In genomic region chr1:175579598-175580235, GRCm38 (mm10) we compare ENCODE assay signal across 14 mouse cellular contexts. TPM values are rescaled to one million over a fixed set of nuclear protein-coding genes. Genes with fewer than 3 reads are reported as not detected.
A peak's percentile ranks its signal among the peaks of the same experiment; 100 is the strongest.
DNase-seq lines count a peak whose midpoint lies in the region; ATAC-seq lines count a peak whose summit lies in the region.
"Had no signal": no experiment of that assay in that cellular context is flagged by ENCODE, and none has a peak within 500 bp of the region (broad histone marks: within the 10 kb centered on the region; RNA-seq: fewer than 3 reads in every experiment).

No protein-coding gene starts in this region.

- H3K4me2 ChIP-seq in forebrain, embryonic 15.5 days (replicated peaks): no peak overlapping the region
- no peak overlapping the region for H3K4me2 ChIP-seq in forebrain, embryonic 11.5 days (ENCODE audit: low read depth, low read length, severe bottlenecking)
- H3K4me2 ChIP-seq in kidney, embryonic 16.5 days (replicated peaks; ENCODE audit: low read depth, low read length): no peak overlapping the region
- H3K4me2 ChIP-seq: liver, embryonic 12.5 days had no signal

- WGBS in forebrain, embryonic 15.5 days: 72% methylated on average over 9 of the region's 9 CpGs
- WGBS in forebrain, embryonic 11.5 days: 88% methylated on average over 9 of the region's 9 CpGs
- 86% methylated on average over 9 of the region's 9 CpGs for WGBS in kidney, embryonic 16.5 days

- H3K4me3 ChIP-seq in forebrain, embryonic 15.5 days: no peak overlapping the region
- no peak overlapping the region for H3K4me3 ChIP-seq in forebrain, embryonic 11.5 days (ENCODE audit: low read depth, low read length)
- H3K4me3 ChIP-seq in kidney, embryonic 16.5 days (ENCODE audit: low read length): no peak overlapping the region
- H3K4me3 ChIP-seq: heart, adult 2 months; liver, embryonic 12.5 days had no signal

- H3K27ac ChIP-seq in forebrain, embryonic 15.5 days (replicated peaks): no peak overlapping the region
- no peak overlapping the region for H3K27ac ChIP-seq in forebrain, embryonic 11.5 days (ENCODE audit: low read depth, low read length)
- no peak overlapping the region for H3K27ac ChIP-seq in kidney, embryonic 16.5 days (ENCODE audit: low read length)
- H3K27ac ChIP-seq: heart, adult 2 months; liver, embryonic 12.5 days had no signal

- peak; percentile 41 for ATAC-seq in forebrain, embryonic 15.5 days (replicated peaks)
- no peak for ATAC-seq in forebrain, embryonic 11.5 days (replicated peaks; ENCODE audit: low FRiP score)
- no peak for ATAC-seq in kidney, embryonic 16.5 days (ENCODE audit: low FRiP score, low TSS enrichment)
- ATAC-seq: intestine, embryonic 16.5 days; liver, embryonic 12.5 days; midbrain, embryonic 16.5 days had no signal

- H3K36me3 ChIP-seq in forebrain, embryonic 15.5 days: no peaks in the 10 kb centered on the region
- no peaks in the 10 kb centered on the region for H3K36me3 ChIP-seq in forebrain, embryonic 11.5 days (ENCODE audit: control insufficient read depth, insufficient read depth, low read length)
- H3K36me3 ChIP-seq in kidney, embryonic 16.5 days (ENCODE audit: insufficient read depth, low read length): no peaks in the 10 kb centered on the region
- H3K36me3 ChIP-seq: liver, embryonic 12.5 days had no signal

- DNase-seq in forebrain, embryonic 11.5 days (ENCODE audit: low spot score): no peak
- peak; percentile 51 for DNase-seq in right cerebral cortex, adult 18-20 months
- no peak for DNase-seq in right cerebral cortex, postnatal 10 days (ENCODE audit: low spot score in 2 of 2)
- DNase-seq in layer of hippocampus, adult 8-10 months (ENCODE audit: low spot score in 2 of 2): peak; percentile 35 to 48
- DNase-seq in telencephalon, adult 2 months (ENCODE audit: low read depth, low spot score): peak; percentile 48
- DNase-seq in thymus, postnatal 0 days (ENCODE audit: low spot score): no peak
- DNase-seq: embryo, embryonic 11 days; heart, adult 2 months; thymus, adult 18-20 months had no signal

- H3K27me3 ChIP-seq in forebrain, embryonic 15.5 days: no peaks in the 10 kb centered on the region
- H3K27me3 ChIP-seq in forebrain, embryonic 11.5 days (ENCODE audit: control insufficient read depth, insufficient read depth, low read length): no peaks in the 10 kb centered on the region
- no peaks in the 10 kb centered on the region for H3K27me3 ChIP-seq in kidney, embryonic 16.5 days (ENCODE audit: insufficient read depth, low read length)
- H3K27me3 ChIP-seq: liver, embryonic 12.5 days had no signal

- H3K4me1 ChIP-seq in forebrain, embryonic 15.5 days: no peaks in the 10 kb centered on the region
- H3K4me1 ChIP-seq in forebrain, embryonic 11.5 days (replicated peaks; ENCODE audit: control insufficient read depth, insufficient read depth, low read length): no peaks in the 10 kb centered on the region
- H3K4me1 ChIP-seq in kidney, embryonic 16.5 days (ENCODE audit: insufficient read depth, low read length): no peaks in the 10 kb centered on the region
- H3K4me1 ChIP-seq: liver, embryonic 12.5 days had no signal

- H3K9me3 ChIP-seq in forebrain, embryonic 15.5 days: no peaks in the 10 kb centered on the region
- H3K9me3 ChIP-seq in forebrain, embryonic 11.5 days (ENCODE audit: control insufficient read depth, low read length): no peaks in the 10 kb centered on the region
- no peaks in the 10 kb centered on the region for H3K9me3 ChIP-seq in kidney, embryonic 16.5 days (ENCODE audit: low read length)
- H3K9me3 ChIP-seq: liver, embryonic 12.5 days had no signal

- no peak overlapping the region for H3K9ac ChIP-seq in forebrain, embryonic 15.5 days (replicated peaks)
- H3K9ac ChIP-seq in forebrain, embryonic 11.5 days (ENCODE audit: low read length): no peak overlapping the region
- no peak overlapping the region for H3K9ac ChIP-seq in kidney, embryonic 16.5 days (replicated peaks; ENCODE audit: low read length)
- H3K9ac ChIP-seq: liver, embryonic 12.5 days had no signal

RNA-seq across cellular contexts. Expression of gene Kmo, which starts 40.5 kb away (rescaled TPM):
- not detected in 2 replicates for polyA plus RNA-seq in forebrain, embryonic 15.5 days (2015; fragmentation: Nextera tagmentation; extraction: Ambion mirVana)
- 0.25 TPM in 1 of 2 replicates, not detected in the other for polyA plus RNA-seq in forebrain, embryonic 11.5 days (2014; fragmentation: Nextera tagmentation; extraction: Ambion mirVana)
- under 1 TPM in 2 of 4 experiments, not detected in 2; 0.20 to 0.70 TPM for total RNA-seq in layer of hippocampus, adult 8-10 months (2022)
- 0.16 and 0.22 TPM in 2 replicates for polyA plus RNA-seq in kidney, embryonic 16.5 days (2015; fragmentation: Nextera tagmentation; extraction: Ambion mirVana)
- 2.5 and 3.1 TPM in 2 replicates for polyA plus RNA-seq in thymus, postnatal 0 days (2015; fragmentation: Nextera tagmentation; extraction: Ambion mirVana)
- polyA plus RNA-seq: midbrain, embryonic 16.5 days had no signal

RNA-seq across cellular contexts. Expression of gene Fh1, which starts 45.7 kb away (rescaled TPM):
- 67.6 and 71.0 TPM in 2 replicates for polyA plus RNA-seq in forebrain, embryonic 15.5 days (2015; fragmentation: Nextera tagmentation; extraction: Ambion mirVana)
- 95.7 and 113 TPM in 2 replicates for polyA plus RNA-seq in forebrain, embryonic 11.5 days (2014; fragmentation: Nextera tagmentation; extraction: Ambion mirVana)
- 10 to 100 TPM; 65.4 to 82.2 (median 76.7) TPM for total RNA-seq in layer of hippocampus, adult 8-10 months (2022)
- polyA plus RNA-seq in kidney, embryonic 16.5 days (2015; fragmentation: Nextera tagmentation; extraction: Ambion mirVana): 142 and 160 TPM in 2 replicates
- 89.6 and 95.5 TPM in 2 replicates for polyA plus RNA-seq in thymus, postnatal 0 days (2015; fragmentation: Nextera tagmentation; extraction: Ambion mirVana)

Comparison
In these comparisons a context has a peak if more than half of its experiments do, and no peak if none do; other contexts are left out.
1. DNase-seq: peak in right cerebral cortex, adult 18-20 months (single experiment), layer of hippocampus, adult 8-10 months (2 of 2) and telencephalon, adult 2 months (single experiment); none in forebrain, embryonic 11.5 days (single experiment), right cerebral cortex, postnatal 10 days (0 of 2) and thymus, postnatal 0 days (single experiment).